Mouse (Mus musculus): ENCODE data around the gene Susd2. TPM values are rescaled to one million over a fixed set of nuclear protein-coding genes. Genes with fewer than 3 reads are reported as not detected.

The Susd2 gene
- polyA plus RNA-seq, 1 experiment from 2014 or later: 0.07 TPM

DNA sequence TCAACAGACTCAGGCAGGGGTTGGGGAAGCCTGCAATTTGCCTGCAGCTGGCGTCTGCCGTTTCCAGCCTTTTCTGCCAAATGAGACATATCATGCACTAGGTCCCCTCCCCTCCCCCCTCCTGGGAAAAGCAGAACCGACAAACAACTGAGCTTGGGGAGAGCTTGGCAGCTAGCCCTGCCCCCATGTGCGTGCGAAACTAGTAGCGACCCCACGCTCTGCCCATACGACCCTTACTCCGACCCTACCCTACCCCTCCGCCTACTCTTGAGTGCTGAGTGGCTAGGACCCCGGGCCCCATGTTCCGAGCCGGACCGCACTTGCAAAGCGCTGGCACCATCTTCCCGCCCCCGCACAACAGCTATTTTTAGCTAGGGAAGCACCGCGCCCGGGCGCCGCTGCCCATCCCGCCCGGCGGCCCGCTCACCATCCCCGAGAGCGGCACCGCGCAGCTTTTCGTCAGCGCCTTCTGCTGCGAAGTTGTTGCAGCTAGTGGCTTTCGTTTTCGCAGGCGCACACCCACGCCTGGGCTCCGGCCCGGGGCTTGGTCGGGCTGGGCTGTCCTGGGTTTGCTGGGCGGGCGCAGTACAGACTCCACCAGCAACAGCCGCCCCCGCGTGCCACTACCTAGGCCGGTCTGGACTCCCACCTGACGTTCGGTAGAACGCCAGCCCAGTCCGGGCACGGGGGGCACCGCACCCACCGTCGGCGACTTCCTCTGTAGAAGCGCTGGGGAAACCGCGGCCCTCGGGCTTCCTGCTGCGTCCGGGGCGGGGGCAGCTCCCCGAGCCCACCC lies 23.5 kb upstream of the Susd2 start:
- H3K36me3 ChIP-seq (ENCODE audit: inconsistent target): peaks cover 16% of the 10 kb centered on the region; the same call in 1 of the 2 replicates
- H3K79me2 ChIP-seq (ENCODE audit: inconsistent target): peaks cover 49% of the 10 kb centered on the region; the same call in 1 of the 2 replicates
- H3K27ac ChIP-seq: peak overlapping the region; percentile 50; the same call in 1 of the 2 replicates
- WGBS (ENCODE audit: missing documents): under 1% methylated on average over 58 of the region's 63 CpGs
- peak overlapping the region; percentile 42 for H3K4me3 ChIP-seq (ENCODE audit: inconsistent target)

DNA sequence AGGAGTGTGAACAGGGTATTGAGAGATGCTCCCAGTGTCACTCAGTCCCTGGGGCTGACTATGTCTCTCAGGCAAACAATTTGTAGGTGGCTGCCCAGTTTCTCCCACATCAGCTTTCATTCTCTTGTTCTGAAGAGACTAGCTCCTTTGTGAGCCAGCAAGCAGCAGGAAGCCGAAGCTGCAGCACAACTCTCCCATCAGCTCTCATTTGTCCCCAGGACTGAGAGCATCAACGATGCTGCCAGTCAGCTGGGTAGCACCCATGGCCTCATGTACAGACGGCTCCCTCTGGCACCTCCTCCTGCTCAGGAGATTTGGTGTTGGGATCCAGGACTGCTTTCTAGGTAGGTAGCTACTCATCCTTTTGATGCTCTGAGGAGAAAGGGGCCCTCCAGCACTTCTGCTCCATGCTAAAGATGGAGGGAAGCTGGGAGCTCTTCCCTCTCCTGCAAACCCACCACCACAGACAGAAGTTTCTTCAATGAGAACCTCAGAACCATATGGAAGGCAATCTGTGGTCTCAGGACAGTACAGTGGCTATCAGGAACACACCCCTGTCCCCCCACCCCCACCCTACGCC lies 22.7 kb upstream of the Susd2 start:
- 41% methylated on average over 4 of the region's 4 CpGs for WGBS (ENCODE audit: missing documents)
- peaks cover 24% of the 10 kb centered on the region; the same call in 1 of the 2 replicates for H3K36me3 ChIP-seq (ENCODE audit: inconsistent target)
- H3K4me3 ChIP-seq (ENCODE audit: inconsistent target): peak overlapping the region; percentile 42; the same call in 1 of the 2 replicates
- H3K27ac ChIP-seq: 0 out of 2 replicates have a peak overlapping the region, but pooled peaks have one; percentile 50
- H3K79me2 ChIP-seq (ENCODE audit: inconsistent target): peaks cover 56% of the 10 kb centered on the region; the same call in 1 of the 2 replicates

GRCm38 (mm10) chr10:75664673-75665270 lies 21.0 kb upstream of the Susd2 start:
- no peak overlapping the region for H3K4me3 ChIP-seq (ENCODE audit: inconsistent target)
- 95% methylated on average over 6 of the region's 6 CpGs for WGBS (ENCODE audit: missing documents)
- H3K36me3 ChIP-seq (ENCODE audit: inconsistent target): peaks cover 40% of the 10 kb centered on the region; the same call in 1 of the 2 replicates
- H3K27ac ChIP-seq: no peak overlapping the region
- H3K79me2 ChIP-seq (ENCODE audit: inconsistent target): peaks cover 56% of the 10 kb centered on the region; the same call in 1 of the 2 replicates

- Histone ChIP-seq H3K79me2 (ENCODE audit: inconsistent target) (peaks cover 56% of the 10 kb centered on the region; the same call in 1 of the 2 replicates), H3K4me3 (ENCODE audit: inconsistent target) (no peak overlapping the region), H3K27ac (no peak overlapping the region), H3K36me3 (ENCODE audit: inconsistent target) (peaks cover 58% of the 10 kb centered on the region; the same call in 1 of the 2 replicates)
- WGBS (ENCODE audit: missing documents): 98% methylated on average over 4 of the region's 4 CpGs
These were observed 18.8 kb upstream of the Susd2 start for GRCm38 (mm10) chr10:75662575-75662974.

DNA sequence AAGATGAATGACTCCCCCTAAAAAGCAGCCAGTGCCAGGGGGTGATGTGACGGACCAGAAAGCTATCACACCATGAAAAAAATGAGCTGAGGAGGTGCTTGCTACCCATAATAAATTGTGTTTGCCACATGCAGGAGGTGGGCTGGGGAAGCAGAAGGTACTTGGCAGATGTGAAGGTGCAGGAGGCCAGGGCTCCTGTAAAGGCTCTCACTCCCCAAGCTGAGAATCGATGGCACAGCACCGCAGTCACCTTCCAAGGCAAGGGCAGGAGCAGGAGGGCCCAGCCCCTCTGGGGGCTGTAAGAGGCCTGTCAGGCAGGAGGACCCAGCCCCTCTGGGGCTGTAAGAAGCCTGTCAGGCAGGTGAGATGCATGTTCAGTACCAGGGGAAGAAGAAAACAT lies 18.1 kb upstream of the Susd2 start:
- H3K27ac ChIP-seq: no peak overlapping the region
- WGBS (ENCODE audit: missing documents): 93% methylated on average over 3 of the region's 3 CpGs
- peaks cover 64% of the 10 kb centered on the region for H3K36me3 ChIP-seq (ENCODE audit: inconsistent target)
- H3K4me3 ChIP-seq (ENCODE audit: inconsistent target): no peak overlapping the region
- H3K79me2 ChIP-seq (ENCODE audit: inconsistent target): peaks cover 52% of the 10 kb centered on the region; the same call in 1 of the 2 replicates

DNA sequence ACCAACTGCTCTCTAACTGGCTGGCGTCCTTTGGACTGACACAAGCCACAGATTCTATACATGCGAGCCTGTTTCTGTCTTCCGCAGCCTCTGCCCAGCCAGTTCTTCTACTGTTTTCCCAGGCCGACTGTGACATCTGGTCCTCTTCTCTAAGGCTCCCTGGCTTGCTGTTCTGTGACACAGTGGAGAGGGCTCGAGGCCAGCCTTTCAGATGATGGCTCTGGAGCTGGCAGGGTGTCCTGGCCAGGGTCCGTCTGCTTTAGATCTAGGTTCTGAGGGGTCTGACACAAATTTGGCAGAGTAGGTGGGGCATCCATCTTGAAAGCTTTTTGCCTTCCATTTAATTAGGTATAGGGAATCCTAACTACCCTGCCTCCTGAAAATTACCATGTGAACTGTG lies 17.6 kb upstream of the Susd2 start:
- 93% methylated on average over 6 of the region's 6 CpGs for WGBS (ENCODE audit: missing documents)
- Histone ChIP-seq H3K79me2 (ENCODE audit: inconsistent target) (peaks cover 47% of the 10 kb centered on the region; the same call in 1 of the 2 replicates), H3K4me3 (ENCODE audit: inconsistent target) (no peak overlapping the region), H3K36me3 (ENCODE audit: inconsistent target) (peaks cover 69% of the 10 kb centered on the region), H3K27ac (no peak overlapping the region)

DNA sequence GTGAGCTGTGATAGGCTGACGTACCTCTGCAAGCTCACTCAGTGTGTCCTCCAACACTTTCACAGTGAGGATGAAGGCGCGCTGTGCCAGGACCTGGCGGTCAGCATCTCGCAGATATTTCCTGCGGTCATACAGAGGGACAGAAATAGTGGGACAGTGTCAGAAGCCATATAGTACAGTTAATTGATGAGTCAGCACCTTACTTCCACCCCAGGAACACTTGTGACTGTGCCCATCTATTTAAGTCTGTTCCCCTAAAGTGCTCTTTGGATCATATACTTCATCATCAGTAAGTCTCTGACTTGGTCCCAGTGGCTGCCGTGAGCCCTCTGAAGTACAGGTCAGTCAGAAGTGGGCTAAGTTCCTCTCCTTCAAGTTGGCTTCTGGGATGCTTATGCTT lies 14.0 kb upstream of the Susd2 start:
- H3K79me2 ChIP-seq (ENCODE audit: inconsistent target): peaks cover 11% of the 10 kb centered on the region; the same call in 1 of the 2 replicates
- peaks cover 92% of the 10 kb centered on the region for H3K36me3 ChIP-seq (ENCODE audit: inconsistent target)
- WGBS (ENCODE audit: missing documents): 96% methylated on average over 7 of the region's 7 CpGs
- no peak overlapping the region for H3K27ac ChIP-seq
- H3K4me3 ChIP-seq (ENCODE audit: inconsistent target): no peak overlapping the region

GRCm38 (mm10) chr10:75657165-75657564 lies 13.4 kb upstream of the Susd2 start:
- Histone ChIP-seq H3K4me3 (ENCODE audit: inconsistent target) (no peak overlapping the region), H3K27ac (no peak overlapping the region), H3K79me2 (ENCODE audit: inconsistent target) (peaks cover 5% of the 10 kb centered on the region; the same call in 1 of the 2 replicates), H3K36me3 (ENCODE audit: inconsistent target) (peaks cover 92% of the 10 kb centered on the region)
- 88% methylated on average over 5 of the region's 5 CpGs for WGBS (ENCODE audit: missing documents)

DNA sequence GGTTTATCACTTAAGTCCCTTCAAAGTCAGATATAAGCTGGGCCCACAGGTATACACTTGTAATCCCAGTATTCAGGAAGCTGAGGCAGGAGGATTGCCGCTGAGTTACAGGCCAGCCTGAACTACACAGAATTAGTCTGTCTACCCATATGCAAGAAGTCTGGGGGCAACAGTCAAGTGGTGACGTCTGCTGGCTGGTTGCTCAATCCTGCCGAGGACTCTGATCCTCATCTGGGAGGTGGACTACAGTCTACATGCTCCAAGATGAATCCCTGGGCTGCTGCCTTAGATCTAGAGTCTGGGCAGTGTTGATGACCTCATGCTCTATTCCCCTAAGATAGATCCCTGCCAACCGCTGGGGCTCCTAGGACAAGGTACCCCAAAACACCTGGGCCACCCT lies 10.2 kb upstream of the Susd2 start:
- H3K4me3 ChIP-seq (ENCODE audit: inconsistent target): no peak overlapping the region
- no peaks in the 10 kb centered on the region for H3K79me2 ChIP-seq (ENCODE audit: inconsistent target)
- peaks cover 97% of the 10 kb centered on the region for H3K36me3 ChIP-seq (ENCODE audit: inconsistent target)
- 87% methylated on average over 4 of the region's 4 CpGs for WGBS (ENCODE audit: missing documents)
- no peak overlapping the region for H3K27ac ChIP-seq

- Histone ChIP-seq H3K79me2 (ENCODE audit: inconsistent target) (no peaks in the 10 kb centered on the region), H3K27ac (no peak overlapping the region), H3K36me3 (ENCODE audit: inconsistent target) (peaks cover 98% of the 10 kb centered on the region), H3K4me3 (ENCODE audit: inconsistent target) (no peak overlapping the region)
- 94% methylated on average over 16 of the region's 16 CpGs for WGBS (ENCODE audit: missing documents)
These were observed 7.7 kb upstream of the Susd2 start for GRCm38 (mm10) chr10:75651381-75652068.

GRCm38 (mm10) chr10:75650306-75650902 lies 6.6 kb upstream of the Susd2 start:
- Histone ChIP-seq H3K79me2 (ENCODE audit: inconsistent target) (no peaks in the 10 kb centered on the region), H3K4me3 (ENCODE audit: inconsistent target) (no peak overlapping the region), H3K27ac (no peak overlapping the region), H3K36me3 (ENCODE audit: inconsistent target) (peaks cover 94% of the 10 kb centered on the region)
- 94% methylated on average over 6 of the region's 6 CpGs for WGBS (ENCODE audit: missing documents)

DNA sequence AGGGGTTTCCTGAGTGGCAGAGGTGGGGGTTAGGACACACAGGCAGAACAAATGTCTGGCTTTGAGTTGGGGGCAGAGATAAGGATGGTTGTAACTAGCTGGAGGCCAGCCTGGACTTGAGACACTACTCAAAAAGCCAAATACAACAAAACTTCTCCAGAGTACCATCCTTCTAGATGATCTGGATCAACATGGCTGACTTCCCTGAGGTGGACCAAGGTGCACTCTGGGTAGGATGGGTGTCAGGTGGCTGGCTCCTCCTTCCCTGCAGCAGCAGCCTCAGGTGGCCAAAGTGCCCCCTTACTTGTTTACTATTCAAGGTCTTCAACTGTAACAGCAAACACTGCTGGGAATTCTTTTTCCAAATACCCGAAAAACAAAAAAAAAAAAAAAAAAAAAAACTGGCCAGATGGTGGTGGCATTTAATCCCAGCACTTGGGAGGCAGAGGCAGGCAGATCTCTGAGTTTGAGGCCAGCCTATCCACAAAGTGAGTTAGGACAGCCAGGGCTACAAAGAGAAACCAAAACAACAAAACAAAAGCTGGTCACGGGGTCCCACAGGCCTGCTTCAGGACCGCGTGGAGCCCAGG lies 5.7 kb upstream of the Susd2 start:
- H3K36me3 ChIP-seq (ENCODE audit: inconsistent target): peaks cover 85% of the 10 kb centered on the region
- 100% methylated on average over 2 of the region's 4 CpGs for WGBS (ENCODE audit: missing documents)

DNA sequence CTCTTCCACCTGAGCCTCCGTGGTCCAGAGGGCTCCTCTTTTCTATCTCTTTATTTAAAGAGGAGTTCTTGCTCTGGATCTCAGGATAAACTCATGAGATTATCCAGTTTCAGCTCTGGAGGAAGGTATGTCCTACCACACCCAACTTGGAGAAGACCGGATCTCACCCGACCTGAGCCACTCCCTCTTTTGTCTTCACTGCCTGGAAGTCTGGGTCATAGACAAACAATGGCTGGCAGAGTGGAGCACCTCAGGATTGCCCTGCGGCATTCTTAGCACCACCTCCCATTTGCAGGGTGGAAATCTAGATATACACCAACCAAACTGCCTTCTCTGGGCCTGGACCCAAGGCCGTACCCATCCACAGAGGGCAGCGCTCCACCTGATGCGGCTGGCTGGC lies 5.2 kb upstream of the Susd2 start:
- 92% methylated on average over 7 of the region's 7 CpGs for WGBS (ENCODE audit: missing documents)
- H3K79me2 ChIP-seq (ENCODE audit: inconsistent target): no peaks in the 10 kb centered on the region
- peaks cover 81% of the 10 kb centered on the region for H3K36me3 ChIP-seq (ENCODE audit: inconsistent target)
- H3K4me3 ChIP-seq (ENCODE audit: inconsistent target): no peak overlapping the region
- no peak overlapping the region for H3K27ac ChIP-seq

More for the DNA sequence above, 5.7 kb upstream of the Susd2 start:
- Histone ChIP-seq H3K27ac (no peak overlapping the region), H3K79me2 (ENCODE audit: inconsistent target) (no peaks in the 10 kb centered on the region), H3K4me3 (ENCODE audit: inconsistent target) (no peak overlapping the region)

DNA sequence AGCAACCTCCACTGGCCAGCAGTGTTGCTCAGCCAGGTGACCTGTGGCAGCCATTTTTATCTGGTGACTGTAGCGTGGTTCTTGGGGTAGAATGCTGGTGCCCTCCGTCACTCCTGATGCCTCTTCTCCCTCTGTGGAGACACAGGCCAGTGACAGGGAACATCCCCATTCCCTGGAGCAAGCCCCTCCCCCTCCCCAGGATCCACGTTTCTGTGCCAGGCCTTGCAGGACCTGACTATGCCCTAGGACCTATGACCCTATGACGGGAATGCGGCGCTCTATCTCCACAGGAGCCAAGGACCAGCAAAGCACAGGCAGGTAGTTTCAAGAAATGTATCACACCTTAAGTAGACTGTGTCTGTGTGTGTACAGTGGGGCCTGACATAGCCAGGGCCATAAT lies 4.3 kb upstream of the Susd2 start:
- 91% methylated on average over 6 of the region's 6 CpGs for WGBS (ENCODE audit: missing documents)
- Histone ChIP-seq H3K36me3 (ENCODE audit: inconsistent target) (peaks cover 72% of the 10 kb centered on the region), H3K79me2 (ENCODE audit: inconsistent target) (no peaks in the 10 kb centered on the region), H3K27ac (no peak overlapping the region), H3K4me3 (ENCODE audit: inconsistent target) (no peak overlapping the region)
